Mouse (Mus musculus) lung, embryonic 14.5 days (tissue): Measurements from ENCODE around the gene Bdh2. TPM values are rescaled to one million over a fixed set of nuclear protein-coding genes. Genes with fewer than 3 reads are reported as not detected.

ENCODE experiments used
- ATAC-seq: fragments of 200-750 bp; cut with Nextera tagmentation; 2 replicates; pipeline ENCODE4 v1.8.0; 2017; ENCODE audit warnings: mild to moderate bottlenecking, moderate TSS enrichment, moderate library complexity; ENCODE audit not compliant: insufficient read depth
- DNase-seq: peaks from one replicate; pipeline ENCODE4 v3.0.0-alpha.2; 2015
- H3K27ac ChIP-seq: fragments of 300-500 bp; sonication (generic); 2 replicates; pipeline ENCODE4 v1.5.1; 2014; ENCODE audit warnings: low read depth, mild to moderate bottlenecking, moderate library complexity
- H3K27me3 ChIP-seq: fragments of 300-500 bp; sonication (generic); 2 replicates; pipeline ENCODE4 v1.6.1; 2014; ENCODE audit warnings: low read length, control low read depth; ENCODE audit not compliant: insufficient read depth
- H3K36me3 ChIP-seq: fragments of 300-500 bp; sonication (generic); 2 replicates; pipeline ENCODE4 v1.6.1; 2014; ENCODE audit warnings: control low read depth; ENCODE audit not compliant: insufficient read depth
- H3K4me1 ChIP-seq: fragments of 300-500 bp; sonication (generic); 2 replicates; pipeline ENCODE4 v1.6.1; 2014; ENCODE audit warnings: antibody characterized with exemption, control low read depth; ENCODE audit not compliant: insufficient read depth
- H3K4me2 ChIP-seq: fragments of 300-500 bp; sonication (generic); 2 replicates; pipeline ENCODE4 v1.6.1; 2014; ENCODE audit warnings: mild to moderate bottlenecking
- H3K4me3 ChIP-seq: fragments of 300-500 bp; sonication (generic); 2 replicates; pipeline ENCODE4 v1.5.1; 2014; ENCODE audit warnings: low read depth, low read length
- H3K9ac ChIP-seq: fragments of 300-500 bp; sonication (generic); 2 replicates; pipeline ENCODE4 v1.6.1; 2014
- H3K9me3 ChIP-seq: fragments of 300-500 bp; sonication (generic); 2 replicates; pipeline ENCODE4 v1.6.1; 2016; ENCODE audit warnings: low read depth, low read length, control low read depth
- CTCF ChIP-seq: IDR thresholded peaks from 2 replicates; pipeline ENCODE4 v1.5.1; 2016; ENCODE audit warnings: antibody characterized with exemption, low read depth
- WGBS: fragments of 180-500 bp; shearing (Covaris S2); extraction: QIAGEN DNeasy Blood & Tissue Kit; methylation state at CpG from one replicate; pipeline ENCODE4 v1.1.7; 2014; 5-methylcytosine and 5-hydroxymethylcytosine counted together
- polyA plus RNA-seq: library from polyadenylated mRNA; unstranded; fragments of >200 nt; fragmentation: Nextera tagmentation; extraction: Ambion mirVana; gene quantifications from 2 replicates; pipeline ENCODE4 v1.2.1, GENCODE M21; 2014

The Bdh2 gene
- polyA plus RNA-seq, 1 experiment from 2014 or later = 8.7 TPM

GRCm38 (mm10) chr3:135254784-135255183 is 26.2 kb upstream of the Bdh2 start:
- Histone ChIP-seq H3K36me3 (peaks cover 80% of the 10 kb centered on the region), H3K27ac (no peak overlapping the region), H3K27me3 (no peaks in the 10 kb centered on the region), H3K4me1 (no peaks in the 10 kb centered on the region), H3K9ac (no peak overlapping the region), H3K4me3 (no peak overlapping the region), H3K9me3 (no peaks in the 10 kb centered on the region), H3K4me2 (no peak overlapping the region)
- no peak for DNase-seq
- TF ChIP-seq CTCF = no peak
- no peak for ATAC-seq

- Histone ChIP-seq H3K9ac (no peak overlapping the region), H3K4me1 (no peaks in the 10 kb centered on the region), H3K36me3 (peaks cover 90% of the 10 kb centered on the region), H3K27ac (no peak overlapping the region), H3K4me2 (no peak overlapping the region), H3K4me3 (no peak overlapping the region), H3K27me3 (no peaks in the 10 kb centered on the region), H3K9me3 (no peaks in the 10 kb centered on the region)
- TF ChIP-seq CTCF = no peak
- WGBS = 85% methylated on average over 10 of the region's 10 CpGs
- ATAC-seq = no peak
- DNase-seq = no peak
Observed at GRCm38 (mm10) chr3:135258919-135259318, 22.1 kb upstream of the Bdh2 start.

GRCm38 (mm10) chr3:135260233-135260632 is 20.8 kb upstream of the Bdh2 start:
- Histone ChIP-seq H3K4me2 (no peak overlapping the region), H3K4me1 (no peaks in the 10 kb centered on the region), H3K27me3 (no peaks in the 10 kb centered on the region), H3K9ac (no peak overlapping the region), H3K27ac (no peak overlapping the region), H3K4me3 (no peak overlapping the region), H3K36me3 (peaks cover 95% of the 10 kb centered on the region), H3K9me3 (no peaks in the 10 kb centered on the region)
- 93% methylated on average over 7 of the region's 7 CpGs for WGBS
- DNase-seq (no peak), ATAC-seq (no peak)
- no peak for TF ChIP-seq CTCF

- no peak for TF ChIP-seq CTCF
- Histone ChIP-seq H3K4me3 (no peak overlapping the region), H3K9ac (no peak overlapping the region), H3K4me2 (no peak overlapping the region), H3K27ac (no peak overlapping the region), H3K27me3 (no peaks in the 10 kb centered on the region), H3K9me3 (no peaks in the 10 kb centered on the region), H3K36me3 (peaks cover 85% of the 10 kb centered on the region), H3K4me1 (no peaks in the 10 kb centered on the region)
- WGBS = 86% methylated on average over 5 of the region's 5 CpGs
- ATAC-seq (no peak), DNase-seq (no peak)
Observed at GRCm38 (mm10) chr3:135268616-135269015, 12.4 kb upstream of the Bdh2 start.

GRCm38 (mm10) chr3:135269391-135269990 is 11.5 kb upstream of the Bdh2 start:
- H3K4me1 ChIP-seq = no peaks in the 10 kb centered on the region
- H3K27ac ChIP-seq = no peak overlapping the region
- WGBS = 67% methylated on average over 10 of the region's 10 CpGs
- no peaks in the 10 kb centered on the region for H3K27me3 ChIP-seq
- TF ChIP-seq CTCF = no peak
- ATAC-seq (no peak), DNase-seq (no peak)
- no peak overlapping the region for H3K4me3 ChIP-seq
- H3K36me3 ChIP-seq = peaks cover 77% of the 10 kb centered on the region
- H3K4me2 ChIP-seq = no peak overlapping the region
- no peaks in the 10 kb centered on the region for H3K9me3 ChIP-seq
- no peak overlapping the region for H3K9ac ChIP-seq

GRCm38 (mm10) chr3:135272627-135273026 is 8.4 kb upstream of the Bdh2 start:
- Histone ChIP-seq H3K9me3 (no peaks in the 10 kb centered on the region), H3K36me3 (peaks cover 57% of the 10 kb centered on the region), H3K4me2 (no peak overlapping the region), H3K27ac (no peak overlapping the region), H3K4me3 (no peak overlapping the region), H3K27me3 (no peaks in the 10 kb centered on the region), H3K4me1 (no peaks in the 10 kb centered on the region), H3K9ac (no peak overlapping the region)
- DNase-seq = peak; percentile 61
- WGBS = 49% methylated on average over 12 of the region's 12 CpGs
- TF ChIP-seq CTCF = no peak
- peak; percentile 7; the same call in 1 of the 2 replicates for ATAC-seq

GRCm38 (mm10) chr3:135273047-135273446 is 8.0 kb upstream of the Bdh2 start:
- DNase-seq (no peak), ATAC-seq (peak; percentile 47; the same call in 1 of the 2 replicates)
- TF ChIP-seq CTCF = no peak
- 83% methylated on average over 13 of the region's 13 CpGs for WGBS
- Histone ChIP-seq H3K4me3 (no peak overlapping the region), H3K9me3 (no peaks in the 10 kb centered on the region), H3K4me1 (no peaks in the 10 kb centered on the region), H3K27me3 (no peaks in the 10 kb centered on the region), H3K27ac (no peak overlapping the region), H3K4me2 (no peak overlapping the region), H3K36me3 (peaks cover 53% of the 10 kb centered on the region), H3K9ac (no peak overlapping the region)
